Mouse (Mus musculus) forelimb bud, embryonic 11.5 days (tissue): ENCODE results near the gene Plpp2.

ENCODE experiments used
- DNase-seq: peaks from one replicate; pipeline ENCODE4 v3.0.0-alpha.2; 2012; ENCODE audit warnings: low read depth, low spot score

Gene Plpp2

DNA sequence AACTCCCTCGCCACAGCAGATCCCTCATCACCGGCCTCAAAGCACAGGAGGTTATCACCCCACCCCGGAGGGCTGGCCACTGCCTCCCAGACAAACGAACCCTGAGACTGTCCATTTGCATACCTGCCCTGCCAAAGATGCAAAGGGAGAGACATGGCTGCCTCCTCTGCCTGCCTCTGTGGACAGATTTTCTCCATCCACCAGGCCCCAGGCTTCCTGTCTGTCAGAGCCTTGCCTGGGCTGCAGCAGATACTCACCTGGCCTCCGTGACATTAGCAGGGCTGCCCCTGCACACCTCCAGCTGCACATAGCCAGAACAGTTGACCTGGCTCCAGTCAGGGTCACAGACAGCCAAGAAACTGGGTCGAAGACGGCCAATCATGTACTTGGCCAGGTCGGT lies 3.4 kb downstream of the Plpp2 start:
- no peak for DNase-seq

DNA sequence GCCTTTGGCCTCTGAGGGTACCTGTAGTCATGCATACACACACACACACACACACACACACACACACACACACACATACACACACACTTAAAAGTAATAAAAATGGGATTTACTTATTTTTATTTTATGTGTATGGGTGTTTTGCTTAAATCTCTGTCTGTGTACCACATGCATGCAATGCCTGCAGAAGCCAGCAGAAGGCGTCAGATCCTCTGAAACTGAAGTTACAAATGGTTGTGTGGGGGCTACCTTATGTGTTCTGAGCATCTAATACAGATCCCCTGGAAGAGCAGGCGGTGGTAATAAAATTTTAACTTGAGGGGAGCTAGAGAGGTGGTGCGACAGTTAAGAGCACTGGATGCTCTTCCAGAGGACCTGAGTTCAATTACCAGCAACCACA lies 5.5 kb downstream of the Plpp2 start:
- DNase-seq: no peak

- DNase-seq: no peak
Measured at GRCm38 (mm10) chr10:79527453-79527845, 6.1 kb downstream of the Plpp2 start.

GRCm38 (mm10) chr10:79526661-79527452 lies 6.7 kb downstream of the Plpp2 start:
- DNase-seq: no peak

GRCm38 (mm10) chr10:79525456-79526325 lies 7.9 kb downstream of the Plpp2 start:
- no peak for DNase-seq

- DNase-seq: no peak
Measured at GRCm38 (mm10) chr10:79524433-79524832, 9.2 kb downstream of the Plpp2 start.

DNA sequence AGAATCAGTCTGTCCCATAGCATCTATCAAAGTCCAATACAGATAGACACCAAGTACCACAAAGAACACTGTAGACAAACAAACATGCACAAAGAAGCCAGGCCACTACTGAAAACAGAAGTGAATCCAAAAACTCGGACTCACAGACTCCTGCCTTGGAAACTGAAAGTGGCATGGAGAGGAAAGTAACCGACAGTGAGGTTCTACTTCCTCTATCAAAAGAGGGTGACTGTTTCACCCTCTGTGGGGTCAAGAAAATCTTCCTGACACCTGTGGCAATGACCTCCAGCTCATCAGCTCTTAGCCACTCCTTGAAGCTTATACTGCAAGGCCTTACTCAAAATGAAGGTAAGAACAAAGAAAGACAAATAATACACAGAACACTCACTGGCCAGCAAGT lies 26.9 kb downstream of the Plpp2 start:
- DNase-seq: no peak

- DNase-seq: no peak
Measured at GRCm38 (mm10) chr10:79502830-79503644, 30.6 kb downstream of the Plpp2 start.

GRCm38 (mm10) chr10:79496701-79497288 lies 36.8 kb downstream of the Plpp2 start:
- no peak for DNase-seq

DNA sequence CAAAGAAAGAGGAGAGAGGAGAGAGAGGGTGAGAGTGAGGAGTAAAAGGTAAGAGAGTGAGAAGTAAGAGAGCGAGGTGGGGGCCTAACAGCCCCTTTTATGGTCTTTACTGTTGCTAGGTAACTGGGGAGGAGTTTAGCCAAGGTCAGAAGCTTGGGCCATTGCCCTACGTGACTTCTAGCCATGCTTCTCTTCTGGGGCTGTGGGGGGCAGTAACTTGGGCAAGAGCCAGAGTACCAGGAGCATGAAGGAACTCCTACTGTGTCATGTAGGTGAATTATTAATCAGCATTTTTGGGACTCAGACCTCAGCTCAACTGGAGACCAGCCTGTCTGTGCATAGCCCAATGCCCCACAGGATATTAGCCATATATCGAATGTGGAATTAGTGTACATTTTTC lies 37.7 kb downstream of the Plpp2 start:
- DNase-seq: no peak
